Mouse (Mus musculus) liver (tissue): ENCODE data around the gene 1700024G13Rik.
A peak's percentile ranks its signal among the peaks of the same experiment; 100 is the strongest.
"Not testable (repeated sequence)": the region's sequence is repeated elsewhere in the genome, so short reads cannot be mapped to it uniquely, and the experiment has no call there.

Experiments used
- DNase-seq: peaks from one replicate; pipeline ENCODE4 v3.0.0-alpha.2; 2020; ENCODE audit warnings: mixed read lengths

The 1700024G13Rik gene

DNA sequence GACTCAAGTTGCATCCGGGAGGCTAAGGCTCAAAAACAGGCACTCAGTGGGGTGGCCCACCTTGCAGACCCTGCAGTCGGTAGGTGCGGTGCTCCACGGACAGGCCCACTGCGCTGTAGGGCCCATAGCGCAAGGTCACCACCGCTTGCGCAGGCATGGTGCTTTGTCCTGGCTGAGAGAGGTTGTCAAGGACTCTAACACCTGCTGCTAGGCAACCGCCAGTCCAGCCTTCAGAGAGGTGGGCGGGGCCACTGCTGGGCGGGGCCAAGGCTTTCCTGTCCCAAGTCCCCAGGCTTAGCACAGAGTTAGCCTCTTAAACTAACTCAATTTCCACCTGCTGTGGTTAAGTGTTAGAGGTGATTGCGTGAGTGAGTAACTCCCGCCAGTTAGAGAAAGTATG, at the start of gene 1700024G13Rik:
TSS of gene 1700024G13Rik (minus strand) at position 196 of the 400 bp plus-strand sequence.
- DNase-seq, result peak; percentile 68

DNA sequence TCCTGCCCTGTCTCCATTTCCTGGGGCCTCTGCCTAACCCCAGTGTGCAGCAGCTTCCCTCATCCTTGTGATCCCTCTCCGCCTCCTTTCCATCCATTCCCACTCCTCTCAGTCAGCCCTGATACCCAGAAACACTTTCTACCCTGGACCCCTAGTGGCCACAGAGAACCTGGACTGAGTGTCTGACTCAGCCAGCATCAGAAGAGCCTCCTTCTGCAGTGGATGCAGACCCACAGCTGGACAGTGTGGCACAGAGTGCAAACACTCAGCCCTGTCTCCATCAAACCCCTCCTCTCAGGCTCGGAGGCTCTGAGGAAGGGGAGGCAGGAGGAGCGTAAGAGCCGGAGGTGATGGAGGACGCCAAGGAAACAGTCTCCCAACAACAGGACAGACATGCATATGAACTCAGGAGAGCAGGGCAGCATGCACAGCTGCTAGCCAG, 49.2 kb upstream of the 1700024G13Rik start:
- DNase-seq, result no peak

DNA sequence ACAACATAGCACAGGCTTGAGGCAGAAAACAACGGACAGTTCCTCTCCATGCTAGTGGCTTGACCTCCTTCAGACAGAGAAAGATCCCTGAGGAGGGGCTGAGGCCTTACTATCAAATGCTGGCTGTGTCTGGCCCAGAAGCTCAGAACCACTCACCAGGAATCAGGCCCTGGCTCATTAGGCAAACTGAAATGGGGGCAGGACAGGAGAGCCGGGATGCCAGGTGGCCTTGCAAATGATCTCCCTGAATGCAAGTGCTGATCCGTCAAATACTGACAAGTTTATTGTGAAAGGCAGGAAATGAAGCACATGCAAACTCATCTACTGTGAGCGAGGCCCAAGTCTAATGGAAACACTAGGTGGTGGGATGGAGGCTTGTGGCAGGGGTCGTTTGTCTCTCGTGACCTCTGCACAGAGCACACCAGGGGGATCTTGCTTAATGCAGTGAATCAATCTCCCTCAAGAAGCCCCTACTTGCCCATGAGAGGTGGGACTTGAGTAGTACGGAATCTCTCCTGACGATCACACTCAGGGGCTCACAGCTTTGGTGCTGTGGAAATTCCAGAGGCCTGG, 40.9 kb upstream of the 1700024G13Rik start:
- no peak for DNase-seq

DNA sequence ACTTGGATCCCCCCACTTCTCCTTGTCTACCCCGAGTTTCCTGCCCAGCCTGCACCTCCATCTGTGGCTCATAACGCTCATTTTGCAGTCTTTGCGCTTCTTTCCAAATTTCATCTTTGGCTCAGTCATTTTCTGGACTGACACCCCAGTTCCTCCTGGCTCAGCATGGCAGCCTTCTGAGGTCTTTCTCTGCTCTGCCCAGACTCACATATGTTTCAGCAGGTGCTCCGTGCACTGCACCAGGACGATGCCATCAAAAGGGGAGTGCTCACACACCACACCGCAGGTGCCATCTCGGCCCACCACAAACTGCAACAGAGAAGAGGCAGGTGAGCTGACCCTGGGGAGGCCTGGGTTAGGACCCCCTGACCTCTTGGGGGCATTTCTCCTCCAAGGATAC, 35.8 kb upstream of the 1700024G13Rik start:
- DNase-seq, result no peak

DNA sequence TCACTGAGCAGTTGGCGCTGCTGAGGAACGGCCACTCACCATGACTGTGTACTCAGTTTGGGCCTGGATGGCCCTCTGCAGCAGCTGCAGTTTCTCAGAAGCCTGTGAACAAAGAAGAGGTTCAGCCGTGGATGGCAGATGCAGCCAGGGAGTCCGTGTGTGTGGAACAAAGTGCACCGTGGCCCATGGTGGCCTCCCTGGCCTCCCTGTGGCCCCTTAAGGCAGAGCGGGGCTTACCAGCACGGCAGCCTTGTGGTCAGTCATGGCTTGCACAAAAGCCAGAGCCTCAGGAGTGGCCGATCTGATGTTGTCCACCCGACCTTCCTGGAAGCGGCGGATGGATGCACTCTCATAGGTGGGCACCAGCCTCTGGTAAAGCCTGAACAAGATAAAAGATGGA, 30.6 kb upstream of the 1700024G13Rik start:
- DNase-seq, result no peak

DNA sequence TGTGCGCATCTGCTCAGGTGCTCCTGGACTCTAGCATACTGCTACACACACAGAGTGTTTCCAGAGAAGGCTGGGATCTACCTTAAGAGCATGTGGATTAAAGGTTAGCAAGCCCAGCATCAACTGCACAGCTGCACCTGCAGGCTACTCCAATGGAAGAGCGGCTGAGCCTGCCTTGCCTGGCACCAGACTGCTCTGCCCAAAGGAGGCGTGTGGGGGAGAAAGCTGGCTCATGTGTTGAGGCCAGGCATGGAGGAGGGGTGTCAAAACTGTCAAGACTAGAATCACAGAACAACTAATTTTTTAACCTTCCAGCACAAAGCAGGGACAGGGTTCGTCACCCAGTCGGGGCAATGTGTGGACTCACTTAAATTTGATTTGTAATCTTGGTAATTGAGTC, 23.9 kb upstream of the 1700024G13Rik start:
- no peak for DNase-seq

DNA sequence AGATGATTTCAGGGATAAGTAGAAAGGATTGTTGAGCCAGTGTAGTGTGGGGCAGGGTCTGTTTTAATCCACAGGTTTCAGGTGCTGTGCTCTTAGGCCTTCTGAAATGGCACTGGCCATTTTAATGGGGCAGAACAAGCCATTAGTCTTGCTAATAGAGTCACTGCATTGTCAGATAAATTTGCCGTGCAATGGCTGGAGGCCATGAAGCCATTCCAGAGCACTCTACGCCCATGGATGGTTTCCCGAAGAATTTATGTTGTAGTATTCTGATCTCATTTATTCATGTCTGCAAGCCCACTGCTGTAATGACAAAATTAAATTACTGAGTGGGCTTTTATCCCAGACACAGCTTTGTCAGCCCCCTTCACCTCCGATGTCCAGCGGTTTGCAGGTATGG, 21.9 kb upstream of the 1700024G13Rik start:
- DNase-seq, result no peak

DNA sequence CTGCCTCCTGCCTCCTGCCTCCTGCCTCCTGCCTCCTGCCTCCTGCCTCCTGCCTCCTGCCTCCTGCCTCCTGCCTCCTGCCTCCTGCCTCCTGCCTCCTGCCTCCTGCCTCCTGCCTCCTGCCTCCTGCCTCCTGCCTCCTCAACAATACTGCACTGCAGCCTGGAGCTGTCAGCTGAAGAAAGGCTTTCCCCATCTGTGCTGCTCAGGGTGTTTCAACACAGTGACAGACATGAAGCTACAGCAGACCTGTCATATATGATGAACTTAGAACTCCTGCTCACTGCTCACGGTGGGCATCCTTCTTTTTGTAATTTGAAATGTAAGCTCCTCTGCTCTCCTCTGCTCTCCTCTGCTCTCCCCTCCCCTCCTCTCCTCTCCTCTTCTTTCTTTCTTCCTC, 17.2 kb upstream of the 1700024G13Rik start:
- DNase-seq, result not testable (repeated sequence)

DNA sequence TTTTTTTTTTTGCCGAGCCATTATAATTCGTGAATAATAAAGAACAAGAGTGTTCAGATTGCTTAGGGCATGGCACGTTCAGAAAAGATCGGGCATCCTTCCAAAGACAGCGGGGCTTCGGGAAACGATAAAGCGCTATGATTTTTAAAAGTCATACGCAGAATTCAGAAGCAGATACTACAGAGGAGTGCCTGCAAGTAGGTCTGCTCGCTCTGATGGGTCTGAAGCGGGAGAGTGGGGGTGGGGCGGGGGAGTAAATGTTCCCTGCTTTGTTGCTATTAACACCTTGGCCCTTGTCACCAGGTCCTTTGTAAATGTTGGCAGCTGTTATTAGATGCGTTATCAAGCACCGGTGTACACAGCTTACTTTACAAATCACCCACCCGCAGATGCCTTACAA, 6.6 kb downstream of the 1700024G13Rik start:
- DNase-seq, result no peak

DNA sequence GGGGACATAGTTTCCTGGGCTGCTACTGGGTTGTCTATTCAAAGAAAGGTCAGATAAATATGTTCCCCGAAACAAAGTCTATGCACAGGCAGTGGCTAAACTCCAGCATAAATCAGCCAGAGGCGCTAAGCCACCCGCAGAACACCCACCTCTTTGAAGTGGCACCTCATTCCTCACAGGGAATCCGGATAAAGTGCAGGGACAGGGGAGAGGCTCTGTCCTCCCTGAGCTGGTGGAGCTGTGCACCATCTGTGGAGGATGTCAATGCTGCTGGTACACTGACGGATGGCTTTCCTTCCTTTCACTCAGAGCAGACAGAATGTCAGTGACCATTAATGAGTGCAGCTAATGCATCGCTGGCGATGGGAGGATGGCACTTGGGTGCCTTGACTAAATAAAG, 7.1 kb downstream of the 1700024G13Rik start:
- no peak for DNase-seq

DNA sequence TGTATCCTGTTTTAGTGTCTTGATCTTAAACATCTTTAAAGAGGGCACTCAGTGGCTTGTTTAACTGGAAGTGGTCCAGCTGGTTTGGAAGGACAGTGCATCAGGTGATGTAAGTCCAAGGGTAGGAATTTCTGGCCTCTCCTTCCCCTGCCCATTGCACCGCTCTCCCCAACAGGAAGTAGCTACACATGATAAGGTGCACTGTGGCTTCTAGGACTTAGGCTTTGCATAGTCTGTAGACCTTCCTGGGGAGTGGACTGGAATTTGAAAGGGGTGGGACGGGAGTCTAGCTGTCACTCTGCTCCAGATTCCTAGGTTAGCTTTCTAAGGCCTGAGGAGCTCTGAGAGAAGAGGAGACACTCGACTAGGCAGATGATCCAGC, 8.1 kb downstream of the 1700024G13Rik start:
- no peak for DNase-seq

DNA sequence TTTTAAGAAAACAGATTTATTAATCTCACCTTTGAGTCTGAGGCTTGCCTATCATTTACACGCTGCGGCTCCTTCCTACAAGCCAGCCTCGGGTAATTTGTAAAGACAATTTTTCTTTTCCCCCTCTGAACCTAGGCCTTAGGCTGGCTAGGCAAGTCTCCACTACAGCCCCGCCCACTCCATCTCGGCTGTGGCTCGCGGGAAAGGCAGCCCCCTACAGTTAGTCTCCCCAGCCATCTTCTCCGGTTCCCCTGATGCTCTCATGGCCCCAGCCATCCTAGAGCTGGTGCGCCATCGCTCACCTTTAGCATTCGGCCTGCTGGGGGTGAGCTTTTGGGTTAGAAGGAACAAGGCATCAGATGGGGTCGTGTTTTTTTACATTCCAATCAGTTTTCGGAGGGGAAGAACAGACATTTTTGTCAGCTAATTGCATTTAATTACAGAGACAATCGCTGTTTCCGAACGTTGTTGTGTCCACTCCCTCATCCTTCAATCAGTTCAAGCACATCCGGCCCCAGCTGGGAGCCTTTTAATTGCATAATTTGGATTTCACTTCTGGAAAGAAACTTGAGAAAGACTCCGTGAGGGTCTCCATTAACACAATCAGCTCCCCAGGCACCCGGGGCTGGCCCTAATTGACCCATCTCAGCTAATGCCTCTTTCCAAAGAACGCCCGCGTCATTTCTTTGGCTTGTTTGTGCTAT, 8.6 kb downstream of the 1700024G13Rik start:
- no peak for DNase-seq

DNA sequence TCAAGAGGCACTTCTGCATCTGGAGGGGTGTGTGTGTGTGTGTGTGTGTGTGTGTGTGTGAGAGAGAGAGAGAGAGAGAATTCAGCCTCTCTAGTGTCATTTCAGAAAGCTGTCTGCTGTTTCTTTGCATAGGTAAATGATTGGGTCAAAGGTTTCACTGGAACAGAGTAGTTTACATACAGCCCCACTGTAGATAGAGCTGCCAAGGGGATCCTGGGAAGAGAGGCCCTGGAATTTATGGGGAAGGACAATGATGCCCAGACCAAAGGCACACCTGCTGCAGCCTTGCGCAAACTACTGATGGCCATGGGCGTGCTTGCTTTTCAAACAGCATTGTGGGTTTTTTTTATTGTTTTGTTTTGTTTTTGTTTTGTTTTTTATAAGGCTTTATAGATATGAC, 15.7 kb downstream of the 1700024G13Rik start:
- no peak for DNase-seq

DNA sequence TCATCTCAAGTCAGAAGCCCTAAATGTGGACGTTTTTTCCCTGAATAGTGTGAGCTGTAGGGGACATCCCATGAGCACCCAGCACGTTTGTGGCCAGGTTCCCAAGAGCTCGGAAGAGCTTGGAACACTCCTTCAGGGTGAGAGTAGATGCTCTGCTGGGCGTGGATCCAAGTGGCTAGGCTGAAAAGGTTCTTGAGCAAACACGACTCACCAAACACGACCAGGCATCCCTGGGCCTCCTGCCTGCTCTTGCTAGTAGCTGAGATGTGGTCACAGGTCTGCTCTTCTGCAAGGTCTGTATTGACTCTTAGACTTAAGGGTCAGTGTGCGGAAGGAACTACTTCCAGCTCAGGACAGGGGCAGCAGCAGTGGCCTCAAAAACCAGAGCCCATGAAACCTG, 18.4 kb downstream of the 1700024G13Rik start:
- DNase-seq, result no peak

DNA sequence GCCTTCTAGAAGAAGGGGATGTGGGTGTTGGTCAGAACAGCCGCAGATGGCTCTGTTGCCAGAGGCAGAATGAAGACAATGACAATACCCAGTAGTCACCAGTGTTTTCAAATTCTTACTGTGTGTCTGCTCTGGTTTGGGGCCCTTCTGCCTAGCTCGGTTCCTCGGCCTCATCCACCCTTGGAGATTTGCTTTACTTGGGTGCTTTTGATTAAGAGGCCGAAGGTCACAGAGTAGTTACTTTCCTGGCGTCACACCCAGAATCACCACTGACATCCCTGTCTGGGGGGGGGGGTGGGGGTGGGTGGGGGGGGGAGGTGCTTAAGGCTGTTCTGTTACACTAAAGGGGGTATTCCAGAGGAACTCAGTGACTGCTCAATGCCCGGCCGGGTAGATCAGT, 23.8 kb downstream of the 1700024G13Rik start:
- no peak for DNase-seq

DNA sequence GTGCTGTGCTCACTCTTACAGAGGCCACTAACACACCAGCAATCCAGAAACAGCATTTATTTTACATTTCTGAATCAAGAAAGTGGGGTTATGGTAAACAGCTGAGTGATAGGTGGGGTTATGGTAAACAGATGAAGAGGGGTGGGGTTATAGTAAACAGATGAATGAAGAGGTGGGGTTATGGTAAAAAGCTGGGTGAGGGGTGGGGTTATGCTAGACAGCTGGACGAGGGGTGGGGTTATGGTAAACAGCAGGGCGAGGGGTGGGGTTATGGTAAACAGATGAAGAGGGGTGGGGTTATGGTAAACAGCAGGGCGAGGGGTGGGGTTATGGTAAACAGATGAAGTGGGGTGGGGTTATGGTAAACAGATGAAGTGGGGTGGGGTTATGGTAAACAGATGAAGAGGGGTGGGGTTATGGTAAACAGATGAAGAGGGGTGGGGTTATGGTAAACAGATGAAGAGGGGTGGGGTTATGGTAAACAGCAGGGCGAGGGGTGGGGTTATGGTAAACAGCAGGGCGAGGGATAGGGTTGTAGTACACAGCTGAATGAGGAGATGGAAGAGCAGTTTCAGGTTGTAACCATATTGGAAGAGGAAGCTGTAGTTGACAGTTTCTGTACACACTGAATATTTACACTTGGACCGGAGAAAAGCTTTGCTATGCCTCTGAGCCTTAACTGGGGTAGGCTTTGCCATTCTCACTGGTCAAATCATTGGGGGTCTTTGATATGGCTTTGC, 36.8 kb downstream of the 1700024G13Rik start:
- DNase-seq, result not testable (repeated sequence)

DNA sequence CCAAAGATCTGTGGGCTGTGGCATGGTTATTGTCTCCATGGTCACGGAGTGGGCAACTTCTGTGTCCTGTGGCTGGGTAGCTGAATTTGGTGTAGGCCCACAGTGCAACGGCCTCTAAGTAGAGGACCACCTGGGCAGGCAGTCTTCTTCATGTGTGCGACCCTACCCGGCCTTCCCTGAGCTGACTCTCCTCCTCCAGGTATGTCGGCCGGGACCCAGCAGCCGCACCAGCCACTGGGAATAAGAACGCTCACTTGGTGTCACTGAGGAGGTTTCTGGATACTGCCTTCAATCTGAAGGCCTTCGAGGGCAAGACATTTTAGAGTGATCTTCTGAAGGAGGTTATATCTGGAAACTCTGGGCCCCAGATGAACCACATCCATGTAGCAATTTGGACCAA, 40.9 kb downstream of the 1700024G13Rik start:
- DNase-seq, result no peak

DNA sequence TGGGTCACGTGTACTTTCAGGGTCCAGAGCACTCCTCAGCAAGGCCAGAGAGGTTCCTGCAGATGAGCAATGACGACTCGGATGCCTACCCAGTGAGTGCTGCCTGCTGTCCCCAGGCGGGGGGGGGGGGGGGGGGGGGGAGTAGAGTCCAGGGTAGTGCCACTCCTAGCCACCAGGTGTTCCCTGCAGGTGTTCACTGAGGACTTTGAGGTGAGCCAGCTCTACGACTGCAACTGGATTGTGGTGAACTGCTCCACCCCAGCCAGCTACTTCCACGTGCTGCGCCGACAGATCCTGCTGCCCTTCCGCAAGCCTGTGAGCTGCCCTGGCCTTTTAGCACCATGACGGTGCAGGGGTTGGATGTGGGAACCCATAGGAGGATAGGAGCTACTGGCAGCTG, 43.5 kb downstream of the 1700024G13Rik start:
- DNase-seq, result no peak

DNA sequence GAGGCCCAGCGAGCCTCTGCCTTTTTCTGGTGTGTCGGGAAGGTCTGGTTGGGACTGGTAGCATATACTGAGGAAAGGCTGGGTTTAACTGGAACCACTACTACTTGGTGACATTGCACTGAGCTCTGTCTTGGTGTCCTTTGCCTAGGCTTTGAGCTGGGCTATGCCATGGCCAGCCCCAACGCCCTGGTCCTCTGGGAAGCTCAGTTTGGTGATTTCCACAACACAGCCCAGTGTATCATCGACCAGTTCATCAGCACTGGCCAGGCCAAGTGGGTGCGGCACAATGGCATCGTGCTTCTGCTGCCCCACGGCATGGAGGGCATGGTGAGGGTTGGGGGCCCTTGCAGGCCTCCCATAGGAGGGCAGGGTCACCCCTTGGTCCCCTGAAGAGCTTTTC, 44.0 kb downstream of the 1700024G13Rik start:
- DNase-seq, result no peak

DNA sequence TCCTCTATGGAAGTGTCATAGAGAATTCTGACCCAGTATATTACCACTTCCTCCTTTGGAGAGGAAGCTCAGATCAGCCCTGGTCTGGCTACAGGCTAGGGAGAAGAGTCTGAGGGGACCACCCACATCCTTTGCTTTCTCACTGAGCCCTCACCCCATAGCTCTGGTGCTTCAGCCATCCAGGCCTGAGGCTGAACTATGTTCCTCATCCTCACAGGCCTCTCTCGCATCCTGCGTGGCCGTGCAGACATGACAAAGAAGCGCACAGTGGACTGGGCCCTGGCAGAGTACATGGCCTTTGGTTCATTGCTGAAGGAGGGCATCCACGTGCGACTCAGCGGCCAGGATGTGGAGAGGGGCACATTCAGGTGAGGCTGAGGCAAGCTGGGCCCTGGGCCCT, 46.4 kb downstream of the 1700024G13Rik start:
- DNase-seq, result no peak

DNA sequence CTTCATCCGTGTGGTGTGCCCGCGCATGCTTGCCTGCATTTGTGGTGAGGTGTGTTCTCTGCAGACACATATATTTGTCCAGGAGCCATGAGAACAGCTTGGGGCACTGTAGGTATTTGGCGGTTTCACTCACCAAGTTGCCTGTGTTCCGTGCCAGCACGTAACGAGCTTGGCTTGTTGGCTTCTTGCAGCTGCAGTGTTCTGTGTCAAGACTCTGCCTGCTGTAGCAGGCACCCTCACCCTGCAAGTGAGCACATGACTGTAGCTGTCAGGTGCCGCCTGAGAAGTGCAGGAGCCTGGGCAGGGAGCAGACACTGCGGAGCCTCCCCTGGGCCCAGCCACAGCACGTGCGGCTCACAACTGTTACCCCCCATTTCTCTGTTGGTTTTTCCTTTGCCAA, 51.6 kb downstream of the 1700024G13Rik start:
- DNase-seq, result no peak

DNA sequence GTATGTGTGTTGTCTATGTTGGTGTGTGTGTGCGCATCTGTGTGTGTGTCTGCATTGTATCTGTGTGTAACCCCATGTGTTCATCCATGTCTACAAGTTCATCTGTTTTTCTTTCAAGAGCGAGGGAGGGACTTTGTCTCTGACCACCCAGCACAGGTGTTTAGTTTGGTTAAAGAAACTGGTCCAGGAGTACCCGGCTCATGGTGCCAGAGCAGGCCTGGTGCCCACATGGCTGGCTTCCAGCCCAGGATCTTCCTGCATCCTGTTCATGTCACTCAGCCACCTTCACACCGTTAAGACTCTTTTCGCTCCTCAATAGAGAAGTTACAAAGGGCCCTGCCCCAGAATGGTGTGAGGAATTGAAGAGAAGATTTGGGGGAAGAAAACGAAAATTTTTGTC, 52.2 kb downstream of the 1700024G13Rik start:
- no peak for DNase-seq

DNA sequence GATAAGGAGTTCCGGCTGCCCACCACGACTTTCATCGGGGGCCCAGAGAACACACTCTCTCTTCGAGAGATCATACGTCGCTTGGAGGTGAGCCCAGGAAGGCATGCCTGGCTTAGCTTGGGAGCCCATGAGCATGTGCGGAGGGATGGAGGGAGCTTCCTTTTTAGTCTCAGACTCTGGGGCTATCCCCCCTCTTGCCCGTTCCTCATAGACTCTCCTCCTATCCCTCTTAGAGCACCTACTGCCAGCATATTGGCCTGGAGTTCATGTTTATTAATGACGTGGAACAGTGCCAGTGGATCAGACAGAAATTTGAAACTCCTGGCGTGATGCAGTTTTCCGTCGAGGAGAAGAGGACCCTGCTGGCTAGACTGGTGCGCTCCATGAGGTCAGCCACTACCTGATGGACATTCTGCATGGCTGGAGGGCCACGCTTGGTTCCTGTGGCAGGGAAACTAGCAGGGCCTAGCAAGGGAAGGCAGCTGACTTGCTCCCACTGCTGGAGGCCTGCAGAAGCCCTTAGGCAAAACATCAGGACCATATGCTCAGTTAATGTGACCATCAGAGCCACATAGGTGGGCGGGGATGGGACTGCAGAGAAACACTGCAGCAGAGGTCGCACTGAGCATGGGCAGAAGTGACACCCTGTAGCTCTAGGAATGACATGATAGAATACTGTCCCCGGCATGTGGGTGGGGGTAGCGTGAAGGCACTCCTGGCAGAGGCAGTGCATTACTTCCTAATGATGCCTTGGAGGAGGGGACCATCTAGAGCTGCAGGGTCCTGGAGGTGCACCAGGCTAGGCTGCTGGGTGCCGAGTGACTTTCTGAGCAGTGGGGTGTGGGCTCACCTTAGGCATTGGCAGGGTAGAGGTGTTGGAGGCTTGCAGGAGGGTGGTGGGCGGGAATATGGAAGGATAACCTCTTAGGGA, 55.4 kb downstream of the 1700024G13Rik start:
- DNase-seq, result no peak
